Mouse (Mus musculus) midbrain, embryonic 12.5 days (tissue): ENCODE measurements around the gene Gm13276. TPM values are rescaled to one million over a fixed set of nuclear protein-coding genes. Genes with fewer than 3 reads are reported as not detected.
"Not testable (repeated sequence)": the region's sequence is repeated elsewhere in the genome, so short reads cannot be mapped to it uniquely, and the experiment has no call there.

Source experiments
- ATAC-seq: fragments of 200-750 bp; cut with Nextera tagmentation; 2 replicates; pipeline ENCODE4 v1.8.0; 2017; ENCODE audit warnings: low read depth, moderate TSS enrichment, moderate library complexity; ENCODE audit not compliant: low FRiP score
- H3K27ac ChIP-seq: fragments of 300-500 bp; sonication (generic); replicated peaks from 2 replicates; pipeline ENCODE4 v1.5.1; 2016; ENCODE audit warnings: mild to moderate bottlenecking
- H3K27me3 ChIP-seq: fragments of 300-500 bp; sonication (generic); 2 replicates; pipeline ENCODE4 v1.6.1; 2016; ENCODE audit warnings: mild to moderate bottlenecking
- H3K36me3 ChIP-seq: fragments of 300-500 bp; sonication (generic); 2 replicates; pipeline ENCODE4 v1.6.1; 2016
- H3K4me1 ChIP-seq: fragments of 300-500 bp; sonication (generic); 2 replicates; pipeline ENCODE4 v1.6.1; 2016
- H3K4me2 ChIP-seq: fragments of 300-500 bp; sonication (generic); replicated peaks from 2 replicates; pipeline ENCODE4 v1.6.1; 2016; ENCODE audit warnings: mild to moderate bottlenecking, moderate library complexity
- H3K4me3 ChIP-seq: fragments of 300-500 bp; sonication (generic); 2 replicates; pipeline ENCODE4 v1.5.1; 2016; ENCODE audit warnings: mild to moderate bottlenecking
- H3K9ac ChIP-seq: fragments of 300-500 bp; sonication (generic); replicated peaks from 2 replicates; pipeline ENCODE4 v1.6.1; 2016; ENCODE audit warnings: mild to moderate bottlenecking, moderate library complexity
- H3K9me3 ChIP-seq: fragments of 300-500 bp; sonication (generic); 2 replicates; pipeline ENCODE4 v1.6.1; 2016; ENCODE audit warnings: mild to moderate bottlenecking
- WGBS: fragments of 180-500 bp; shearing (Covaris S2); methylation state at CpG from one replicate; pipeline ENCODE4 v1.1.7; 2016; 5-methylcytosine and 5-hydroxymethylcytosine counted together
- polyA plus RNA-seq: library from polyadenylated mRNA; unstranded; fragments of >200 nt; fragmentation: Nextera tagmentation; extraction: Ambion mirVana; gene quantifications from 2 replicates; pipeline ENCODE4 v1.2.1, GENCODE M21; 2016

Gm13276 gene
- polyA plus RNA-seq, 1 experiment from 2014 or later = not detected

DNA sequence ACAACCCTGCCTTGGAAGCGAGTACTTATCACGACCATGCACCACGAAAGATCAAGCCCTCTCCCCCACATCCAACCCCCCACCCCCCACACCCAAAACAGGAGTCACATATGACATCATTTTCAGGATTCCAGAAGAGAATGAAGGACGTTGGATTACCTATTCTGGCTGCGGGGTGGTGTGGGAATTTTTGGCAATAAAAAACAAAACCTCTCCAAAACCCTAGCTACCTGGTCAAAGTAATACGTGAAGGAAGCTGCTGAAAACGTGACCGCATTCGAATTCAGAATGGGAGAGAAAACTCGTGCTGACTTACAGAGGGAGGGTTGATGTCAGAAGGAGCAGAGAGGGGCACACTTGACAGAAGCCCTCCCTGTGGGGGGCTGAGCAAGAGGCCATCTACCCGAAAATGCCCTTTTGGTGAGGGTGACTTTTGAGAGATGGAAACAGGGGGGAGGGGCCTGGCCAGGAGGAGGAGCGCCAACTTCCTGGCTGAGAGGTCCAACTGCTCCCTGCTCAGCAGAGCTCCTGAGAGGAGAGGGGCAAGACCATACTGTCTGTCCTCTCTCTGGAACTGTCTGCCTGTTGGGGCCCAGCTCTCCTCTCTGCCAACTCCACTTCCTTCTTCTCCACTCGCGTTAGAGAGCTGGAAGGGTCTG, 25.8 kb upstream of the Gm13276 start, which contains the start of gene Gm13283:
TSS of gene Gm13283 (plus strand) at position 510 of the 659 bp plus-strand sequence.
- not testable (repeated sequence) for H3K27me3 ChIP-seq, H3K4me1 ChIP-seq, ATAC-seq, H3K9ac ChIP-seq, H3K27ac ChIP-seq, H3K9me3 ChIP-seq, H3K36me3 ChIP-seq
- 20% methylated on average over 11 of the region's 14 CpGs for WGBS
- Histone ChIP-seq H3K4me2 (peak within 1 kb of the TSS; percentile 50), H3K4me3 (peak within 1 kb of the TSS; percentile 32)

DNA sequence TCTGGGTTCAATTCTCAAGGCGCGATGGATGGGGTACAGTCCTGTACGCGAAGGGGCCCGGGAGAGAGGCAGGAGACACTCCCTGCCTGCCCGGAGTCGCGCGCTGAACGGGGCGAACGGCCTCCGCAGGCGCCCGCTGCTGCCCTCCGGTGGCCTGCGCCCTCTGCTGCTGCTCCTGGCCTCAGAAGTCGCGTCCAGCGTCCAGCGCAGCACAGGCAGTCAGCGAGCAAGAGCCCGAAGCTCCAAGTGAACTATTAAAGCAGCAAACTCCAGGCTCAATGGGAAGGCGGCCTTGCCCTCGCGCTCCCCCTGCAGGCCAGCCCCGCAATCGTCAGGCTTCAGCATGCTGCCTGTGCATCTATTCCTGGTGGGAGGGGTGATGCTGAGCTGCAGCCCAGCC, 25.1 kb upstream of the Gm13276 start:
- Histone ChIP-seq H3K4me3 (peak overlapping the region; percentile 32), H3K4me2 (peak overlapping the region; percentile 50)
- not testable (repeated sequence) for H3K9ac ChIP-seq, H3K27me3 ChIP-seq, H3K4me1 ChIP-seq, H3K27ac ChIP-seq, H3K36me3 ChIP-seq, H3K9me3 ChIP-seq, ATAC-seq
- WGBS = 0% methylated on average over 26 of the region's 28 CpGs

DNA sequence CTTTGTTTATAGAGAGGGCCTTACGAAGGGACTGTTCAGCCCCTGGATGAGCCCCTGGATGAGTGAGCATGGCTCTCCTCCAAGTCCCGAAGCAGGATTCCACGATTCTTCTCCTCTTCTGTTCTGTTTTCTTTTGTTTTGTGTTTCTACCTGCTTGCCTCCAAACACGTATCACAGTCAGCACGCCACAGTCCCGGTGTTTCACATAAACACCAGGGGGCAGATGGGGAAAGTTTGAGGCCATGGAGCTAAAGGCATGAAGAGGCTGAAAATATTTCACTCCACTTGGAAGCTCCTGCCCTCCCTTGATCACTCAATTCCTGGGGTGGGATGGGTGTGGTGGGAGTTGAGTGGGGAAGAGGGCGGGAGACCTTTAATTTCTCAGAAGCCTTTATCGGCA, 23.7 kb upstream of the Gm13276 start:
- not testable (repeated sequence) for ATAC-seq, H3K9ac ChIP-seq
- 72% methylated on average over 6 of the region's 8 CpGs for WGBS

DNA sequence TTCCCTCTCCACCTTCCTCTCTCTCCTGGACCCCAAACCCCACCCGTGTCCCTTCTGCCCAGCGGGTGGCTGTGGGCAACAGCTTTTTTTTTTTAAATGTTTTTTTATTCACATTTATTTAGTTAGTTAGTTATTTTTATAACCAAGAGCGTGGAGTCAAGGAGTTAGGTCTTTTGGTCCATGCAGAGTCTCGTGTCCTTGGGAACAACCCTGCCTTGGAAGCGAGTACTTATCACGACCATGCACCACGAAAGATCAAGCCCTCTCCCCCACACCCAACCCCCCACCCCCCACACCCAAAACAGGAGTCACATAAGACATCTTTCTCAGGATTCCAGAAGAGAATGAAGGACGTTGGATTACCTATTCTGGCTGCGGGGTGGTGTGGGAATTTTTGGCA, 23.2 kb upstream of the Gm13276 start:
- H3K27me3 ChIP-seq, H3K4me2 ChIP-seq, H3K9me3 ChIP-seq, ATAC-seq, H3K4me1 ChIP-seq, H3K4me3 ChIP-seq, H3K27ac ChIP-seq, H3K9ac ChIP-seq, H3K36me3 ChIP-seq: not testable (repeated sequence)
- 58% methylated on average over 9 of the region's 9 CpGs for WGBS

More for the DNA sequence above, 23.7 kb upstream of the Gm13276 start:
- H3K4me2 ChIP-seq, H3K27ac ChIP-seq, H3K9me3 ChIP-seq, H3K4me1 ChIP-seq, H3K27me3 ChIP-seq, H3K4me3 ChIP-seq, H3K36me3 ChIP-seq: not testable (repeated sequence)

DNA sequence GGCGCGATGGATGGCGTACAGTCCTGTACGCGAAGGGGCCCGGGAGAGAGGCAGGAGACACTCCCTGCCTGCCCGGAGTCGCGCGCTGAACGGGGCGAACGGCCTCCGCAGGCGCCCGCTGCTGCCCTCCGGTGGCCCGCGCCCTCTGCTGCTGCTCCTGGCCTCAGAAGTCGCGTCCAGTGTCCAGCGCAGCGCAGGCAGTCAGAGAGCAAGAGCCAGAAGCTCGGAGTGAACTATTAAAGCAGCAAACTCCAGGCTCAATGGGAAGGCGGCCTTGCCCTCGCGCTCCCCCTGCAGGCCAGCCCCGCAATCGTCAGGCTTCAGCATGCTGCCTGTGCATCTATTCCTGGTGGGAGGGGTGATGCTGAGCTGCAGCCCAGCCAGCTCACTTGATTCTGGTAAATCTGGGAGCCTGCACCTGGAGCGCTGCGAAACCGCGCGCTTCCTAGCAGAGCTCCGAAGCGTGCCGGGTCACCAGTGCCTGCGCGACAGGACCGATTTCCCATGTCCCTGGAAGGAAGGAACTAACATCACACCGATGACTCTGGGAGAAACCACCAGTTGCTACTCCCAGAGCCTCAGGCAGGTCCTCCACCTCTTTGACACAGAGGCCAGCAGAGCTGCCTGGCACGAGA, 22.0 kb upstream of the Gm13276 start:
- peak overlapping the region; percentile 52 for H3K4me2 ChIP-seq
- not testable (repeated sequence) for H3K9me3 ChIP-seq, ATAC-seq, H3K9ac ChIP-seq, H3K4me1 ChIP-seq, H3K27ac ChIP-seq, H3K36me3 ChIP-seq, H3K27me3 ChIP-seq
- H3K4me3 ChIP-seq = peak overlapping the region; percentile 33
- 3% methylated on average over 31 of the region's 42 CpGs for WGBS

DNA sequence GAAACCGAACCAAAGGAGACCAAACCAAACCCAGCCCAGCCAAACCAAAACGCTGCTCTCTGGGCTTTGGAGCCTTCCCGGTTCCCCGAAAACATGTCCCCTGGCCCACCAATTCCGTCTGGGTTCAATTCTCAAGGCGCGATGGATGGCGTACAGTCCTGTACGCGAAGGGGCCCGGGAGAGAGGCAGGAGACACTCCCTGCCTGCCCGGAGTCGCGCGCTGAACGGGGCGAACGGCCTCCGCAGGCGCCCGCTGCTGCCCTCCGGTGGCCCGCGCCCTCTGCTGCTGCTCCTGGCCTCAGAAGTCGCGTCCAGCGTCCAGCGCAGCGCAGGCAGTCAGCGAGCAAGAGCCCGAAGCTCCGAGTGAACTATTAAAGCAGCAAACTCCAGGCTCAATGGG, 12.0 kb upstream of the Gm13276 start, which contains the start of gene Gm13290:
TSS of gene Gm13290 (plus strand) at position 301 of the 400 bp plus-strand sequence.
- H3K27me3 ChIP-seq, ATAC-seq, H3K9me3 ChIP-seq, H3K4me2 ChIP-seq, H3K27ac ChIP-seq, H3K9ac ChIP-seq, H3K4me1 ChIP-seq, H3K36me3 ChIP-seq, H3K4me3 ChIP-seq: not testable (repeated sequence)
- WGBS = no CpG with 5 or more reads among the region's 32 CpGs

DNA sequence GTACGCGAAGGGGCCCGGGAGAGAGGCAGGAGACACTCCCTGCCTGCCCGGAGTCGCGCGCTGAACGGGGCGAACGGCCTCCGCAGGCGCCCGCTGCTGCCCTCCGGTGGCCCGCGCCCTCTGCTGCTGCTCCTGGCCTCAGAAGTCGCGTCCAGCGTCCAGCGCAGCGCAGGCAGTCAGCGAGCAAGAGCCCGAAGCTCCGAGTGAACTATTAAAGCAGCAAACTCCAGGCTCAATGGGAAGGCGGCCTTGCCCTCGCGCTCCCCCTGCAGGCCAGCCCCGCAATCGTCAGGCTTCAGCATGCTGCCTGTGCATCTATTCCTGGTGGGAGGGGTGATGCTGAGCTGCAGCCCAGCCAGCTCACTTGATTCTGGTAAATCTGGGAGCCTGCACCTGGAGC, 8.9 kb upstream of the Gm13276 start, which contains the start of gene Gm13289:
TSS of gene Gm13289 (plus strand) at position 301 of the 400 bp plus-strand sequence.
- not testable (repeated sequence) for H3K4me3 ChIP-seq, H3K4me2 ChIP-seq, ATAC-seq, H3K9ac ChIP-seq, H3K27me3 ChIP-seq, H3K36me3 ChIP-seq, H3K27ac ChIP-seq, H3K9me3 ChIP-seq, H3K4me1 ChIP-seq
- no CpG with 5 or more reads among the region's 29 CpGs for WGBS

DNA sequence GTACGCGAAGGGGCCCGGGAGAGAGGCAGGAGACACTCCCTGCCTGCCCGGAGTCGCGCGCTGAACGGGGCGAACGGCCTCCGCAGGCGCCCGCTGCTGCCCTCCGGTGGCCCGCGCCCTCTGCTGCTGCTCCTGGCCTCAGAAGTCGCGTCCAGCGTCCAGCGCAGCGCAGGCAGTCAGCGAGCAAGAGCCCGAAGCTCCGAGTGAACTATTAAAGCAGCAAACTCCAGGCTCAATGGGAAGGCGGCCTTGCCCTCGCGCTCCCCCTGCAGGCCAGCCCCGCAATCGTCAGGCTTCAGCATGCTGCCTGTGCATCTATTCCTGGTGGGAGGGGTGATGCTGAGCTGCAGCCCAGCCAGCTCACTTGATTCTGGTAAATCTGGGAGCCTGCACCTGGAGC, 6.0 kb upstream of the Gm13276 start, which contains the start of gene Gm13272:
TSS of gene Gm13272 (plus strand) at position 301 of the 400 bp plus-strand sequence.
- H3K27ac ChIP-seq, H3K9ac ChIP-seq, H3K27me3 ChIP-seq, H3K4me1 ChIP-seq, H3K4me3 ChIP-seq, H3K4me2 ChIP-seq, H3K9me3 ChIP-seq, ATAC-seq, H3K36me3 ChIP-seq: not testable (repeated sequence)
- WGBS = no CpG with 5 or more reads among the region's 29 CpGs

DNA sequence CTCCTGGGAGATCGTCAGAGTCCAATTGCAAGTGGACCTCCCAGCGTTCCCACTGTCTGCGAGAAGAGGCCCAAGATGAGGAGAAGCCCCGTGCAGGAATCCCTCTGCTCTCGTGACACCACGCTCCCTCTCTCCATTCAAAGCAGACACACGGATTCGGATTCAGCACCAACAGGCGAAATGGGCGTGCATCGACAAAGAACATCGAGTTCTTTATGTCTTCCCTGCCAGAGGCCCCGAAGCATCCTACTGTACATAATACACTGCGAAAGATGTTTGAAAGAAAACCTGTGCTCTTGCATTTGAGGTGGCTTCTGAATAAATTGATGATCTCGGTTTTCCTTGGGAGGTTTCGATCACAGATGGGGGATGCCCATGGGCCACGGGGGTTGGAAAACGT, 5.2 kb upstream of the Gm13276 start:
- WGBS = 44% methylated on average over 15 of the region's 18 CpGs
- H3K4me1 ChIP-seq, H3K27me3 ChIP-seq, H3K9ac ChIP-seq, ATAC-seq, H3K4me2 ChIP-seq, H3K36me3 ChIP-seq, H3K9me3 ChIP-seq, H3K4me3 ChIP-seq, H3K27ac ChIP-seq: not testable (repeated sequence)

DNA sequence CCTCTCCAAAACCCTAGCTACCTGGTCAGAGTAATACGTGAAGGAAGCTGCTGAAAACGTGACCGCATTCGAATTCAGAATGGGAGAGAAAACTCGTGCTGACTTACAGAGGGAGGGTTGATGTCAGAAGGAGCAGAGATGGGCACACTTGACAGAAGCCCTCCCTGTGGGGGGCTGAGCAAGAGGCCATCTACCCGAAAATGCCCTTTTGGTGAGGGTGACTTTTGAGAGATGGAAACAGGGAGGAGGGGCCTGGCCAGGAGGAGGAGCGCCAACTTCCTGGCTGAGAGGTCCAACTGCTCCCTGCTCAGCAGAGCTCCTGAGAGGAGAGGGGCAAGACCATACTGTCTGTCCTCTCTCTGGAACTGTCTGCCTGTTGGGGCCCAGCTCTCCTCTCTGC, 3.7 kb upstream of the Gm13276 start, which contains the start of gene Ifnz:
TSS of gene Ifnz (plus strand) at position 301 of the 400 bp plus-strand sequence.
- 0 out of 2 replicates have a peak within 1 kb of the TSS, but pooled peaks have one; percentile 9 for H3K4me3 ChIP-seq
- not testable (repeated sequence) for H3K4me1 ChIP-seq, H3K36me3 ChIP-seq, ATAC-seq, H3K9ac ChIP-seq, H3K27me3 ChIP-seq, H3K9me3 ChIP-seq, H3K27ac ChIP-seq
- peak within 1 kb of the TSS; percentile 40 for H3K4me2 ChIP-seq
- WGBS = 26% methylated on average over 4 of the region's 7 CpGs

DNA sequence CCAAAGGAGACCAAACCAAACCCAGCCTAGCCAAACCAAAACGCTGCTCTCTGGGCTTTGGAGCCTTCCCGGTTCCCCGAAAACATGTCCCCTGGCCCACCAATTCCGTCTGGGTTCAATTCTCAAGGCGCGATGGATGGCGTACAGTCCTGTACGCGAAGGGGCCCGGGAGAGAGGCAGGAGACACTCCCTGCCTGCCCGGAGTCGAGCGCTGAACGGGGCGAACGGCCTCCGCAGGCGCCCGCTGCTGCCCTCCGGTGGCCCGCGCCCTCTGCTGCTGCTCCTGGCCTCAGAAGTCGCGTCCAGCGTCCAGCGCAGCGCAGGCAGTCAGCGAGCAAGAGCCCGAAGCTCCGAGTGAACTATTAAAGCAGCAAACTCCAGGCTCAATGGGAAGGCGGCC, 3.2 kb upstream of the Gm13276 start:
- H3K4me1 ChIP-seq, H3K9me3 ChIP-seq, H3K27me3 ChIP-seq, H3K9ac ChIP-seq, H3K36me3 ChIP-seq, H3K27ac ChIP-seq, ATAC-seq: not testable (repeated sequence)
- 0 out of 2 replicates have a peak overlapping the region, but pooled peaks have one; percentile 9 for H3K4me3 ChIP-seq
- WGBS = 0% methylated on average over 6 of the region's 31 CpGs
- H3K4me2 ChIP-seq = peak overlapping the region; percentile 40

DNA sequence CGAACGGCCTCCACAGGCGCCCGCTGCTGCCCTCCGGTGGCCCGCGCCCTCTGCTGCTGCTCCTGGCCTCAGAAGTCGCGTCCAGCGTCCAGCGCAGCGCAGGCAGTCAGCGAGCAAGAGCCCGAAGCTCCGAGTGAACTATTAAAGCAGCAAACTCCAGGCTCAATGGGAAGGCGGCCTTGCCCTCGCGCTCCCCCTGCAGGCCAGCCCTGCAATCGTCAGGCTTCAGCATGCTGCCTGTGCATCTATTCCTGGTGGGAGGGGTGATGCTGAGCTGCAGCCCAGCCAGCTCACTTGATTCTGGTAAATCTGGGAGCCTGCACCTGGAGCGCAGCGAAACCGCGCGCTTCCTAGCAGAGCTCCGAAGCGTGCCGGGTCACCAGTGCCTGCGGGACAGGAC, 2.9 kb downstream of the Gm13276 start, which contains the start of gene Gm13277:
TSS of gene Gm13277 (plus strand) at position 231 of the 400 bp plus-strand sequence.
- no CpG with 5 or more reads among the region's 28 CpGs for WGBS
- not testable (repeated sequence) for H3K4me2 ChIP-seq, H3K9me3 ChIP-seq, H3K27ac ChIP-seq, H3K4me3 ChIP-seq, H3K4me1 ChIP-seq, H3K9ac ChIP-seq, H3K36me3 ChIP-seq, ATAC-seq, H3K27me3 ChIP-seq
